Mouse (Mus musculus): ENCODE data around the gene Tmc1. TPM values are rescaled to one million over a fixed set of nuclear protein-coding genes. Genes with fewer than 3 reads are reported as not detected.
A peak's percentile ranks its signal among the peaks of the same experiment; 100 is the strongest.

The Tmc1 gene
- polyA plus RNA-seq, 1 experiment from 2014 or later, result not detected

DNA sequence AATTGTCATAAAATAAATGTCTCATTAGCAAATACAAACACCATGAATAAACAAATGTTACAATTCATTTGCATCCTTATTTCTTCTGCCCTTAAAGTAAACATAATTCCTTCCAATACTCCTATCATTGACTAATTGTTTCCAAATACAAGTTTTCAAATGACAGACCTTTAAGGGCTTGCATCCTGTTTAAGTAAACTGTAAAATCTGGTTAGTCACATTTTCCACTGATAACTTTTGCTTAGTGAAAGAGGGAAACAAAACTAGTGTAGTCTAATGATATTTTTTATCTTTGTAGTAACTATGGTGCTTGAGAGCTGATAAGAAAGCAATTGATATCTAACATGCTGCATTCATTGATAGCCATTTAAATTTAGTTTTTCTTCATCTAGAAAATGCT, 154.5 kb downstream of the Tmc1 start:
- DNase-seq (ENCODE audit: low spot score), result no peak

DNA sequence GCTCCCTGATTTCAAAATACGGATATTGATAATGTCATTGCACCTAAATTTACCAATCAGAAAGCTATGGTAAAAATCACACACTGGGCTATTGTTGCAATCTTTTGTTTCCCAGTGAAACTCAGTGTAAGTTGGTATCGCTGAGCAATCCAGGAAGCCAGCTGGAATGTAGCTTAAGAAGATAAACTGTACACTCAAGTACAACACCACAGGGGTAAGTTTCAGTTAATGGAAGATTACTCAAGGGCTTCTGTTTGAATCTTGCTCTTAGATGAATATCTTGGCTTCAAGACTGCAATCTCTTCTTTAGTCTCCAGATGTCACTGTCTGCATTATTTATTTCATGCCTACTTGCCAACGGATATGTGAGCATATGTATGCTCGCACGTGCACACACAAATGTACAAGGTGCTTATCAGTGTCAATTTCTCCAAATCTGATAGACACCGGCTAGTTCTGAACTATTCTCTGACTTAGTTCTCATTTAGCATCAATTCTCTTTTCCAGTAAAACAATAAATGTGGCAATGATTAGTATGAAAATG, 156.4 kb downstream of the Tmc1 start:
- peak; percentile 30 for DNase-seq (ENCODE audit: low spot score)

- no peak for DNase-seq (ENCODE audit: low spot score)
Measured at GRCm38 (mm10) chr19:20796001-20796400, 158.0 kb downstream of the Tmc1 start.

GRCm38 (mm10) chr19:20794999-20795398, 159.0 kb downstream of the Tmc1 start:
- no peak for DNase-seq (ENCODE audit: low spot score)

DNA sequence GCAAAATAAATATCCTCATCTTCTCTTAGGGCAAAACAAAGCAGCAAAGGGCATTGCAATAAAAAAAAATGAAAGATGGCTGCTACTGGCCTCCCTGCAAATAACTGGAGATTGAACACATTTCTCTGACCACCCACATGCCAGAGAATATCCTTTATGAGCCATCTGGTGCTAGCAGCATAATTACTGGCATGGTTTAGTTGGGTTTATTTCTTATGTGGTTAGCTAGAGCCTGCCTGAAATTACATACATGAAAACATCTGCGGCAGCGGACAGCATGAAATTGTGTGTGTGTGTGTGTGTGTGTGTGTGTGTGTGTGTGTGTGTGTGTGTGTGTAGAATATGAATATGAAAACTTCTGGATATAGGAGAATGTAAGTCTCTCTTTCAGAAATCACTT, 161.2 kb downstream of the Tmc1 start:
- no peak for DNase-seq (ENCODE audit: low spot score)

GRCm38 (mm10) chr19:20787289-20787688, 166.7 kb downstream of the Tmc1 start:
- DNase-seq (ENCODE audit: low spot score), result no peak

DNA sequence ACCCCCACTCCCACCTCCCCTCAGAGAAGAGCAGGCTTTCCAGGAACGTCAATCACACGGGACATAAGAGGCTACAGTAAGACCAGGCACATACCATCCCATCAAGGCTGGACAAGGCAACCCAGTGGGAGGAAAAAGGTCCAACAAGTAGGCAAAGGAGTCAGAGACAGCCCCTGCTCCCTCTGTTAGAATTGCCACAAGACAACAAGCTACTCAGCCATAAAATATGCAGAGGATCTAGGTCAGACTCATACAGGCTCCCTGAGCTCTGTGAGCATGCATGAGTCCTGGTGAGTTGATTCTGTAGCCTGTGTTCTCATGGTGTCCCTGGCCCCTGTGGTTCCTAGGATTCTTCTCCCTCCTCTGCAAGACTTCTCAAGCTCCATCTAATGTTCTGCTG, 178.3 kb downstream of the Tmc1 start:
- DNase-seq (ENCODE audit: low spot score), result no peak

GRCm38 (mm10) chr19:20773941-20774340, 180.1 kb downstream of the Tmc1 start:
- DNase-seq (ENCODE audit: low spot score), result no peak

DNA sequence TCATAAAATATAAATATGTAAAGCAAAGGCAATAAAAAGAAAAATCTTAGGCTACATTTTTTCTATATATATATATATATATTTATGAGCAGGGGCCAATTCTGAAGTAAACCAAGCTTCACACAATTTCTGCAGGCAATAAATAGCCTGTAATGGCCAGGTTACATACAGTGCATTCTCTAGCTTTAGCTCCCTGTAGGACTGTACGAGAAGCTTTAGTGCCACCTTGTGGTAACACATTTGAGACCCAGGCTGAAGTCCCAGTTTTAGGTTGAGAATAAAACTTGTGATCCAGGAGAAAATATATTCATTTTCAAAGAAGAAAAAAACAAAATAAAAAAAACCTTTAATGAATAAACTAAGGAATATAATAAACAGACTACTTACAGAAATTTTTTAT, 189.8 kb downstream of the Tmc1 start:
- peak; percentile 10 for DNase-seq (ENCODE audit: low spot score)

DNA sequence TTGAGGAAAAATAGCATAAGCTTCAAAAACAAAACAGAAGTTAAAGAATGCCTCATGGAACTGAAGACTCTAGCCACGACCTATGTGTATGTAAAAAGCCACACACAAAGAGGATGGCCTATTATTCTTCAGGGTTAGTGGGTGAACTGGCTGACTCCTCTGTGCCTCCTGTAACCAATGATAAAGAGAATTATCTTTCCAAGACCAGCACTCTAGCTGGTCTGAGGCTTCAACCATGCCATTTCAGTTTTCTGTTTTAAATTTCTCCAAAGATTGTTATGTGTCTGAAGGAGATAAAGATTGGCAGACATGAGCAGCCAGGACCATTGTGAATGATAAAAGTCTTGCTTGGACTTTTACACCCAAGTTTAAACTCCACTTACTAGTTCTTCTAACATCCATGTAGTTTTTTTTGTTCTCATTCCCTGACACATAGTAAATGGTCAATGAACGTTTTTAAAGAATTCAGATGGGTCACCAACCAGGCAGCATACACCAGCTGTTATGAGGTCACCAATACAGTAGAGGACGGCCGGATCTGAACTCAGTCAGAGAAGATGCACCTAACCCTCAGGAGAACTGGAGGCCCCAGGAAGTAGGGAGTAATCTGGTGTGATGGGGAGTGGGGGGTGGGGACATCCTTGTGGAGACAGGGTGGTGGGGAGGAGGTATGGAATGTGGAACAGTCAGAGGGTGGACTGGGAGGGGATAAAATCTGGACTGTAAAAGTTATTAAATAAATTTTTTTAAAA, 192.2 kb downstream of the Tmc1 start:
- no peak for DNase-seq (ENCODE audit: low spot score)

GRCm38 (mm10) chr19:20761119-20761518, 192.9 kb downstream of the Tmc1 start:
- no peak for DNase-seq (ENCODE audit: low spot score)

GRCm38 (mm10) chr19:20744630-20745029, 209.4 kb downstream of the Tmc1 start:
- no peak for DNase-seq (ENCODE audit: low spot score)

Other genes with a start within 250 kb of the Tmc1 start
- 1.3 TPM in 2 replicates for gene Aldh1a7, start 226.6 kb downstream of the Tmc1 start, polyA plus RNA-seq (2015; fragmentation: Nextera tagmentation; extraction: Ambion mirVana)

Data from thymus, postnatal 0 days (tissue).